Mouse (Mus musculus): Measurements from ENCODE around the gene Slc44a2.

DNA sequence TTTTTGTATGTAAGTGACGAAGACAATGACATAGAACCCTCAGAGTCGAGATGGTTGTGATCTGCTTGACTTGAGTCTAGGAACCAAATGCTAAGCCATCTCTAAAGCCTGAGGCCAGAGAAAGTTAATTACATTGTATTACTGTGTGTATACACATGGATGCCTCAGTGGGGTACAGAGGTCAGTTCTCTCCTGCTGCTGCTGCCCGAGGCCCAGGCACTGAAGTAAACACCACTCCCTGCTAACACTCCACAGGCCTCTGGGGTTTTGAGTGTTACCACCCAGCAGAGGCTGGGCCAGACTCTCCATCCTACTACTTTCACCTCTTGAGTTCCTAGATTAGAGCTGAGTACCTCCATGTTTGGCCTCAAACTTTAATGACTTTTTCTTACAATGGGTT, 36.5 kb upstream of the Slc44a2 start:
- TF ChIP-seq CTCF (IDR thresholded peaks at IDR 0.05; ENCODE audit: borderline replicate concordance, insufficient read depth, low read depth, low read length) (no peak), POLR2A (IDR thresholded peaks at IDR 0.05; ENCODE audit: borderline replicate concordance, insufficient read depth, low read length) (no peak)

All from cerebellum, adult 2 months (tissue).